Mouse (Mus musculus): ENCODE results near the gene S100a8.

S100a8 gene

GRCm38 (mm10) chr3:90678656-90679055, 9.9 kb downstream of the S100a8 start:
- in situ Hi-C loops (cut with MboI, MseI), result no loop called here

- in situ Hi-C loops (cut with MboI, MseI), result no loop called here
Measured at GRCm38 (mm10) chr3:90683929-90684328, 15.2 kb downstream of the S100a8 start.

- in situ Hi-C loops (cut with MboI, MseI), result no loop called here
Measured at GRCm38 (mm10) chr3:90686835-90687234, 18.1 kb downstream of the S100a8 start.

- in situ Hi-C loops (cut with MboI, MseI), result no loop called here
Measured at GRCm38 (mm10) chr3:90693496-90693895, 24.7 kb downstream of the S100a8 start.

- in situ Hi-C loops (cut with MboI, MseI), result no loop called here
Measured at GRCm38 (mm10) chr3:90695613-90696012, 26.8 kb downstream of the S100a8 start, which contains the start of gene S100a9. Gene S100a9, minus strand, starts transcription at chr3:90695721.

- in situ Hi-C loops (cut with MboI, MseI), result no loop called here
Measured at GRCm38 (mm10) chr3:90702244-90702643, 33.5 kb downstream of the S100a8 start.

GRCm38 (mm10) chr3:90708523-90709202, 39.9 kb downstream of the S100a8 start:
- in situ Hi-C loops (cut with MboI, MseI), result no loop called here

- in situ Hi-C loops (cut with MboI, MseI), result no loop called here
Measured at GRCm38 (mm10) chr3:90709591-90710460, 41.0 kb downstream of the S100a8 start.
